Mouse (Mus musculus) regulatory T cell (primary cell): ENCODE measurements around the gene Hspa12a.

ENCODE experiments used
- in situ Hi-C: fragments of 300-600 bp; cut with MboI, MseI; formaldehyde crosslinking; loops from one replicate; pipeline ENCODE4 v1.15.1; 2025; ENCODE audit warnings: high pct_unique_total_duplicates

Hspa12a gene

GRCm38 (mm10) chr19:58942841-58943828 lies at the start of gene Hspa12a, which contains the start of gene Eno4:
Gene Hspa12a (minus strand): TSS chr19:58943654.
Gene Eno4 (plus strand): TSS chr19:58943425.
- in situ Hi-C loops: no loop called here

GRCm38 (mm10) chr19:58981571-58981970 lies 38.1 kb upstream of the Hspa12a start:
- in situ Hi-C loops: no loop called here

GRCm38 (mm10) chr19:58980056-58980440 lies 36.6 kb upstream of the Hspa12a start:
- in situ Hi-C loops: no loop called here

GRCm38 (mm10) chr19:58979436-58980055 lies 36.1 kb upstream of the Hspa12a start:
- in situ Hi-C loops: no loop called here

GRCm38 (mm10) chr19:58978401-58979171 lies 35.1 kb upstream of the Hspa12a start:
- in situ Hi-C loops: no loop called here

- in situ Hi-C loops: no loop called here
Measured at GRCm38 (mm10) chr19:58975216-58975863, 31.9 kb upstream of the Hspa12a start.

GRCm38 (mm10) chr19:58974126-58974525 lies 30.7 kb upstream of the Hspa12a start:
- in situ Hi-C loops: no loop called here

GRCm38 (mm10) chr19:58970826-58971225 lies 27.4 kb upstream of the Hspa12a start:
- in situ Hi-C loops: no loop called here

- in situ Hi-C loops: no loop called here
Measured at GRCm38 (mm10) chr19:58968731-58969506, 25.5 kb upstream of the Hspa12a start.

- in situ Hi-C loops: no loop called here
Measured at GRCm38 (mm10) chr19:58963011-58963410, 19.6 kb upstream of the Hspa12a start.

GRCm38 (mm10) chr19:58954779-58955178 lies 11.3 kb upstream of the Hspa12a start:
- in situ Hi-C loops: no loop called here

GRCm38 (mm10) chr19:58952236-58952635 lies 8.8 kb upstream of the Hspa12a start:
- in situ Hi-C loops: no loop called here

- in situ Hi-C loops: no loop called here
Measured at GRCm38 (mm10) chr19:58951521-58951920, 8.1 kb upstream of the Hspa12a start.

GRCm38 (mm10) chr19:58945959-58946358 lies 2.5 kb upstream of the Hspa12a start:
- in situ Hi-C loops: no loop called here

- in situ Hi-C loops: no loop called here
Measured at GRCm38 (mm10) chr19:58933062-58933461, 10.4 kb downstream of the Hspa12a start.

GRCm38 (mm10) chr19:58931081-58931800 lies 12.2 kb downstream of the Hspa12a start:
- in situ Hi-C loops: no loop called here

- in situ Hi-C loops: loop anchor here (5.0 kb wide), 2 partner anchors 102 to 278 kb away; no protein-coding TSS in a partner anchor
Measured at GRCm38 (mm10) chr19:58919148-58919547, 24.3 kb downstream of the Hspa12a start.

- in situ Hi-C loops: loop anchor here (5.0 kb wide), 2 partner anchors 101 to 279 kb away; no protein-coding TSS in a partner anchor
Measured at GRCm38 (mm10) chr19:58918597-58918996, 24.9 kb downstream of the Hspa12a start.

GRCm38 (mm10) chr19:58913301-58913700 lies 30.2 kb downstream of the Hspa12a start:
- in situ Hi-C loops: no loop called here

- in situ Hi-C loops: no loop called here
Measured at GRCm38 (mm10) chr19:58911386-58911785, 32.1 kb downstream of the Hspa12a start.
